Mouse (Mus musculus) adrenal gland, postnatal 36 days (tissue): ENCODE results near the gene Slc16a4. TPM values are rescaled to one million over a fixed set of nuclear protein-coding genes. Genes with fewer than 3 reads are reported as not detected.

Experiments used
- DNase-seq, 2 experiments: peaks; one replicate each; pipeline ENCODE4 v3.0.0; 2021; ENCODE audit warnings: mixed read lengths in 1 of 2
- long read RNA-seq, 2 experiments: library from polyadenylated mRNA; stranded (forward); transcript quantifications; one replicate each; pipeline ENCODE4 v2.0.0; 2021; ENCODE audit warnings: borderline sequencing depth in 2 of 2
- total RNA-seq, 2 experiments: library from RNA; stranded (reverse); gene quantifications; 2 replicates each; pipeline ENCODE4 v1.2.3; 2021

Gene Slc16a4
- under 1 TPM; 0.23 to 0.63 TPM for total RNA-seq
- long read RNA-seq, experiment 1, partial matches to known transcripts, result 0 of 1 reads
- long read RNA-seq, experiment 1, other reads (novel, unspliced or antisense), result 1 of 1 reads
- long read RNA-seq, experiment 2, result 0 reads

DNA sequence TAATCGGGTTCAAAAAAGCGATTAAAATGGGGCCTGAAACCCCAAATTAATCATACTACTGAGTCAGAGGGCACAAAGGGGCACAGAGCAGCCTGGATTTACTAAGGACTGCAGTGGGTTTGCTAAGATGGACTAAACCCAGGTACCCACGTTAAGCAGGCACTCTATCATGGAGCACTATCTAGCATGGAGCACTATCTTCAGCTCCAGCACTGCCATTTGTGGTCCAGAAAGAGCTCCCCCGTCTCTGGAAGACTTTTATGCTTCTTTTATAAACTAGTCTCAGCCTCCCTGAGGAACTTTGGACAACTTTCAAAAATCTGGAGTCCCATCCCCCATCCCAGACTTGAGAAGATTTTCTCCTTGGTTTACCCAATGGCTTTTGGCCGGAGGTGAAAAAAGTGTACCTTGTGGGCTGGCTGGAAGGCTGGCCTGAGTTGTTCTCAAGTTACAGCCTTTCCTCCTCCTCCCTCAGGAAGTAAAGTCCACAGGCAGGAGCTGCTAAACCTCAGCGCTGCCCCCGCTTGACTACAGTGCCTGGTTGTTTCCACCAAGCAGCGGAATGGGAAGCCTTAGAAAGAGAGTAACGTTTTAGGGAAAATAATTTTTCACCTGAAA is at the start of gene Slc16a4:
Gene Slc16a4, plus strand, starts transcription at position 467 of the 618 bp plus-strand sequence.
- DNase-seq, result peak; percentile 9 to 29

DNA sequence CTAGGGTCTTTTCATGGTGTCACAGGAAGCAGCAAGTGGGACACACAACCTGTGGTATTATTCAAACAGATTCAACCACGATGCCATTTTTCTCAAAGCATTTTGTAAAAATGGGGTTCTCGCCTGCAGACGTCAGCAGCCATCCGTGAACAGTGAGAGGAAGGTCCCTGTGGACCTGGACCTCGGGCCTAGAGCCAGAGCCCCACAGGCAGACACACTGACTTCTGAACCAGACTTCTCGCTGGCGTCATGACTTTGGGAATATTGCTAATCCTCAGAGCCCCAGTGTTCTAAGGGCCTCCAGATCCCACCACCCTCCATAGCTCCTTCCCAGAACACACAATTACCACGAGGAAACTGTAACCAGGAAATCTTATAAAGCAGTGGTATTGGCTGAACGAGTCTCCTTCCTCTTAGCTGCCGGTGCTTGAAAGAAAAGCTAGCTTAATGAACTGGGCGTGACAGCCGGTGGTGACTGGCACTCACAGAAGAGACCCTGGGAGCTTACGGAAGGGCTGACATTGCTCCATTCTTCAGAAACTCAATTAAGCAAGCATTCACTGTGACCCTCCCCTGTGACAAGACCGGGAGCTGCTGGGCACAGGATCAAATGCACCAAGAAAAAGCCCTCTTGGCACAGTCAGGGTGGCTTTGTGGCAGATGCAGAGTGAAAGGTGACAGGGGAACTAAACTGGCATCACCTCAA is 49.5 kb upstream of the Slc16a4 start:
- DNase-seq, result no peak

DNA sequence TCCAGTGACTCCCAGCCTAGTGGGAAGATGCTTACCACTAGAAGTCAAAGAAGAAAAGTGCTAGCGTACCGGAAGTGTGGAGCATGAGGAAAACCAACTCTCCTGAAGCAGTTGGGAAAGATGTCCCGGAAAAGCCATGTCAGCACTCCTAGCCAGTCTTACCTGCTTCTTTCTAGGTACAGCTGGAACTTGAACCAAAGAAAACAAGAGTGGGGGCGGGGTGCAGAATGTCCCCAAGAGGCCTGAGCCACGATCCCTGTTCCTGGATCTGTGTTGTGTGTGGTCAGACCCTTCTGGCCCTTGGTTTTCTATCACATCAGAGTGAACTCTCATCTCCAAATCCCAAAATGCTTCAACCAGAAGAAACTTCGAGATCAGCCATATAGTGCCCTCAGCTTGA is 44.2 kb upstream of the Slc16a4 start:
- DNase-seq, result no peak

DNA sequence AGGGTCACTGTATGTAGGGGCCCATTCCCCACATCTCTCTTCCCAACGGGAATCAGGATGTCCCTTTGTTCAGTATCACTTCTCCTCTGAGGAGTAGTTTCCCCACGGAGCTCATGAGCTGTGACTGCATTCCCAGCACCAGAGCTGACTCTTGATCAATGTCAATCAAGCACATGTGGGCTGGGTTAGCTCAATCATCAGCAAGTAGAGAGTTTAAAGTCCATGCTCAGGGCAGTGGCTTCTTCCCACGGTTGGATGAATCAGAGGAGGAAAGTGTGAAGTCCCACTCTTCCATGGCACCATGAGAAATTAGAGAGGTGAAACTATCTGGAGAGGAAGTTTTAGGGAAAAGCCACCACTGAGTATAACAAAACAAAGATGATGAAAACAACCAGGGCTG is 42.0 kb upstream of the Slc16a4 start:
- DNase-seq, result no peak

DNA sequence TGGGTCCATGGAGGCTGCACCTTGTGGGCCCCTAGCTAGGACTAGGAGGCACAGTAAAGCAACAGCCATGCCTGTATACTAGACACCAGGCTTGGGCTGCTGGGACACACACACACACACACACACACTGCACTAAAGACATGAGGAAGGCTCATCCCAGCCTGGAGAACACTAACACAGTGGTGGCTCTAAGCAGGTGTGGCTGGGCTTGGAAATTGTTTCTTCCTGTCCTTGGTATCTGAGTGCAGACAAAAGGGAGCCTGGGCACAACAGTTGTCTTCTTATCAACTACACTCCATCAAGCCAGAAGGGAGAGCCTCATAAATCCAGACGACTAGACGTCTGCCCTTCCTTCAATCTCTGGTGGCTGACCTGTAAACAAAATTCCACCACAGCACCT is 40.7 kb upstream of the Slc16a4 start:
- no peak for DNase-seq

DNA sequence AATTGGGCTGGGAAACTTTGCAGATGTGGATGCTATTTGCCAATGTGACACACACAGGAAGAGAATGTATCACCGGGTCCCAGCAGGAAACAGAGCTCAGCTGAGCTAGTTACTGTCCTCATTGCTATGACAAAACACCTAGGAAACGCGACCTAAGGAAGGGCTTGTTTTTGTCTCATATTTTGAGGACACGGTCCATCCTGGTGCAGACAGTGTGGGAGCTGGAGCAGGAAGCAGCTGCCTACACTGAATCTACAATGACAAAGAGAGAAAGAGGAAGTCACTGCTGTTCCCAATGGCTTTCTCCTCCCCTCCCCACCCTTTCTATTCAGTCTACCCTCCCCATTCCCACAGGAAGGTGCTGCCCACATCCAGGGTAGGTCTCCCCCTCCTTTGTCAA is 39.0 kb upstream of the Slc16a4 start:
- no peak for DNase-seq

DNA sequence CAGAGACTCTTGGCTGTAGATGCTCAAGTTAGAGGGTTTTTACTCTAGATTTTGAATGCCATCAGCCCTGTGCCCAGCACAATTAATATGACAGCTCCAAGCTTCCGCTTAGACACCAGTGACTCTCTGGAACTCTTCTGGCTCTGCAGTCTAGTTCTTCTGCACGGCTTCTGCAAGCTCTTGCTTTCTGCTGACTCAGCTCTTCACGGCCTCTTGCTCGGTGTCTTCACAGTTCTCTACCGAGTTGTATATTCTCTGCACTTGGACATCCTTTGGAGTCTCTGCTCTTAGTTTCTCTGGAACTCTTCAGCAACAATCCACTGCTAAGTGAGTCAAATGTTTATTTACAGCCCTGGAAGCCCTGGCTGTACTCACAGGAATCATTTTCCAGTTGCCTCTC is 37.1 kb upstream of the Slc16a4 start:
- no peak for DNase-seq

DNA sequence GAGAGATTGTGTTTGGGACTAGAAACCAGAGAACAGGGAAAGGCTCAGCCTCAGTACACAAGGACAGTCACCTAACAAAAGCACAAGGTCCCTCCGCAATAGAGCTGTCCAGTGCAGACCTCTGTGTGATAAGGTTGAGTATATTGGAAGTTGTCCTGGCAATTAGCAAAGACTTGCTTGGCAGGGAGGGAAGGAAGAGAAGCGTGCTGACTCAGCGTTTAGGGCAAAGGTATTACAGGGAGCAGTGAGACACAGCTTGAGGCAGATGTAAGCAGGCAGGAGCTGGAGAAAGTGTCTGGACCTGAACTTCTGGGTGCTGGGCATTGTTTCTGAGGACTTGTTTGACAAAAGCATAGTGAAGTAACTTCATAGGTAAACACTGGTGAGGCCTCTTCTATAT is 35.0 kb upstream of the Slc16a4 start:
- DNase-seq, result no peak

DNA sequence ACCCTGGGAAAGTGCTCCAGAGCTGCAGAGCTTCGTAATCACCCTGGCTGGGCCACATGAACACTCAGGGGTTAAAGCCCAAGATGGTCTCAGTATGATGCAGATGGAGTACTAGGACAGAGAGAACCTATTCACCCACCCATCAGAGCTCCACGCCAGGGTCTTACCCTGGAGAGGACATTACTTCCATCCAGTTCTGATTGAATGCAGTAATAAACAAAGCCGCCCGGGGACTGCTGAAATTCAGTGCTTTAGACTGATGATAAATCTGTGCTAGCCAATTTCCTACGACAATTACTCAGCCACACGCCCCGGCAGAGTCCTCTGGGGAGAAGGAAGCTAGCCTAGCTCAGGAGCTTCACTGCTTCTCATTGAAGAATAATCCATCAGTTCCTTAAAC is 34.3 kb upstream of the Slc16a4 start:
- no peak for DNase-seq

DNA sequence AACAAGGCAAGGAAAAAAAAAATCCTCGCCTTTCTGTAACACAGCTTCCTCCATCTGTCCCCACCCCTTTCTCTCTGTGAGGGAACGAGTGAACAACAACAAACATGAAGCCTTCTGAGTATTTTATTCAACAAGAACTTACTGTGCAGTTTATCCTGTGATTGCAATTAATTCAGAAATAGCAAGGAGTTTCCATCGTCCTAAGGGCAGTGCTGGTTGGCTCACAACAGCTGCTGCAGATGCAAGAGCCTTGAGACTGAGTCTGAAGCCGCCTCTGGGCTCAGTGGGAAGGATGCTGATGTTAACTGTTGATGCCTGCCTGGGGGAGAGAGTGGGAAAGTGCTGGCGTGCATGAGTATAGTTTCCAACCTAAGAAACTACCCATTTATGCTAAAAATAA is 33.1 kb upstream of the Slc16a4 start:
- no peak for DNase-seq

DNA sequence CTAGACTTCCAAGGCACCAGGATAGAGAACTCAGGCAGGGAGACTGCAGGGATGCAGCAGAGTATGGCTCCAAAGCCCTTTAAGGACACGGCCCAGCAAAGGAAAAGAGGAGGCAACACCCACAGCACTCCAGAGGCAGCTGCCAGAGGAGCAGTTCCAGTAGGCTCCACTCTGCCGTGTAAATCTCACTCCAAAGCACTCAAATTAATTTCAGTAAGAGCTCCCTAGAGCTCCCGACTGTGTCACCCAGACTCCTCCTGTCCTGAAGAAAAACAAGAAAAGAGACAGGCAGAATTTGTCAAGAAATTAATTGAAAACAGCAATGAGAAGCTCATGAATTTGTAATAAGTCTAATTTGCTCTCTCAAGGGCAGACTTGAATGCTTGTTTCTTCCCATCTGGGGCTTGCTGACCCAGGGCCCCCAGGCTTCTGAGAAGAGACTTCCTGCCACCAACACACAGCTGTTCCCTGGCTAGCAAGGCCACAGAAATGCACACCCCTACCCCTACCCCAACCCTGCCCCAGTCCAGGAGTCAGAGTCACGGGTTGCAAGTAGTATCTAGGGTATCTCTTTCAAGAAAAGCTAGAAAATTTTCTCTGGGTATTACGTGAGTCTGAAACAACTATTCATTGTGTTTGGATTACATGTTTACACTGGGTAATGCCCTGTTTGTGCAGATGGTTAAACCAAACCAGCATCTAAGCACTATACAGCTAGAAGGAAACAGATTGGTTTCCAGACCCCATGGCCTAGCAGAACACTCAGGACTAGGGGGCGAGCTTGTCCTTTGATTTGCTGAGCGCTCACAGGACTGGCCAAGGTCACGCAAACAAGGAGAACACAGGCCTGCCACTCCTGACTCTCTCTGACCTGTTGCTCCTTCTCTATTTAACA is 29.8 kb upstream of the Slc16a4 start:
- no peak for DNase-seq

DNA sequence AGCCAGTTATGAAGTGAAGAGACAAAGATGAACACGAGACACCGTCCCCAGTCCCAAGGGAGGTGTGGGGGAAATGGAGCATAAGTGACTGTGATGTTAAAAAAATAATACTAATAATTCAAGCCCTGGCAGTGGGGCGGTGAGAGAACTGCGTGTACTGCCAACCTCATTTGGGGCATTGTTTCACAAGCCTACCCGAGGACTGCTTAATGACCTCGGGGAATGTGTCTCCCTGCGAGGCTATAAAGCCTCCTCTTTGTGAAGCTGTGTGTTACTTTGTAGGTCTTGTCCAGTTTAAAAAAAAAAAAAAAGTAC is 29.2 kb upstream of the Slc16a4 start:
- DNase-seq, result peak; percentile 42 to 69

DNA sequence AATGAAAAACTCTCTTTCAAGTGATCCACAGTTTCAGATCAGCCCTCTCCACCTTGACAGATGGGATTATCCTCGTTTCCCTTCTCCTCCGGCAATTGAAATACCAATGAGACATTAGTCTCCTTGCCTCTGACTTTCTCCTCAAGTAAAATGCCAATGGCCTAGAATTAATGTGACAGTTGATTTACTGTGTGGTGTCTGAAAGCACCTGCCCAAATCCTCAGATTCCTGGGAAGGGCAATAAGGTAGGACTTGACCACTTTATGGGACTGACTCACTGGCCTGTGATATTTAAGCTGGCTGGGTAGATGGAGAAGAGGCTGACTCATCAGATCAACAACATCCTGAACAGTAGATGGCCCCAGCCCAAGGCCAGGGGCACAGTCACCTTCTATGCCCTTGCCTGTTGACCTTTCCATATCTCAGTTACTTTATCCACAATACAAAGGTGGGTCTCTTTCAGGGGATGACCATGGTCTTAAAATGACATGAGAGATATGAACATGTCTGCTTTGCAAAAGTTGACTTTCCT is 24.1 kb upstream of the Slc16a4 start:
- peak in 1 of 2 experiments; percentile 60 for DNase-seq

DNA sequence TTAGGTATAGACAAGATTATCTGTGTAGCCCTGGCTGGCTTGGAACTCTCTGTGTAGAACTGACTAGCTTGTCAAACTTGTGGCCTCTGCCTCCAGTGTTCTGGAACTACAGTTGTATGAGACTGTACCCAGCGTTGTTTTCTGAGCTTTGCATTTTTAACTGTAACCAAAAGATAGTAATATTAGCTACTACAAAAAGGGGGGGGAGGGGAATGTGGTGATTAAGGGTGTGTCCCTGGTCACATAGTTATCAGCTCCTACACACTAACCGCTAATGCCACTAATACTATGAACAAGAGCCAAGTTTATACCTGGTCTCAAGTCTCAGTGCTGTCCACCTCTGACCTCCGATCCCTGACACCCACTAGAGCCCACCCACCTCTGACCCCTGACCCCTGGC is 18.6 kb upstream of the Slc16a4 start:
- no peak for DNase-seq

DNA sequence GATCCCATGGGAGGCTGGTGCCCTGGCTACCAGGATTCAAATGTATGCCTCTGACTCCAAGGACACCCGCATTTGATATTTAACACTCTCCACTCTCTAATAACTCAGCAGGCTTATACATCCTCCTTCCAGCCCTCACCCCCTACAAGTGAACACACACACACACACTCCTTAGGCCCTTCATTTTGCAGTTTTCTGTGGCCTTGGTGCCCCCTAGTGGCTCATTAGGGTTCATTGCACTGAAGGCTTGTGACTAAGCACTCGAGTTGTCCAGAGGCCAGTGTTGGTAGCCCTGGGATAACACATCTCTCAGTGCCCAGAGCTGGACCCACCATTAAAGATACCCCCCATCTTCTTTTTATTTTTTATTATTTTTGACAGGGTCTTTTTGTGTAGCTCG is 17.2 kb upstream of the Slc16a4 start:
- peak; percentile 65 to 70 for DNase-seq

DNA sequence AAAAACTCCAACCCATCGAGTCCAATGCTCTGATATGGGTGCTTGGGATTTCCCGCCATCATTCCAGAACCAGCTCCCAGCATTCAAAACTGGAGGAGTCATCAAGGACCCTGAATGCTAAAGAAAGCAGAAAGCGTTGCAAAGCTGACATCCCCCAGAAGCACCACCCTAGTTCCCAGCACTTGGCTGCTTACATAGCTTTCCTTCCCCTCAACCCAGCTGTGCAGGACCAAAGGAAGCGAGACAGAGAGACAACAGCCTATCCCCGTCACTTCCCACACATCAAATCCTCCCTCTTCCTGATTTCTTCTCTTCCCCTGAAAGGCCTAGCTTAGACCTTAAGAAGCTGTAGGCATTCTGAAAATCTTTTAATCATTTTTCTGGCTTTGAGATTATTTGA is 15.7 kb upstream of the Slc16a4 start:
- DNase-seq, result no peak

DNA sequence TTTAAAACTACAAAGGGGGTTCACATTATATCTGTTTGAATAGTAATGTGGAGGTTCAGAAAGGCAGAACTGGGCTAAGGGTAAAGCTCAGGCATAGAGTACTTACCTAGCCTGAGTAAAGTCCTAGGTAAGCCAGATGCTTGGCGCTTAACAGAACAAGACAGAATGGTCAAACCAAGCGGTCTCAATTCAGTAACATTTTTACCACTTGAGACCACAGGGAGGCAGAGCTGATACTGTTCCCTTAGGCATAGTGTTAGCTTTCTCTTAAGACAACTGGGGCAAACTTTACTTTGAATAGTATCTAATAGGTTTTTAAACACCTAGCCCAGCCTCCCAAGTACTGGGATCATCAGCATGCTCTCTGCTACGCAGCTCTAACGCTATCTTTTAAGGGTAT is 15.0 kb upstream of the Slc16a4 start:
- no peak for DNase-seq

DNA sequence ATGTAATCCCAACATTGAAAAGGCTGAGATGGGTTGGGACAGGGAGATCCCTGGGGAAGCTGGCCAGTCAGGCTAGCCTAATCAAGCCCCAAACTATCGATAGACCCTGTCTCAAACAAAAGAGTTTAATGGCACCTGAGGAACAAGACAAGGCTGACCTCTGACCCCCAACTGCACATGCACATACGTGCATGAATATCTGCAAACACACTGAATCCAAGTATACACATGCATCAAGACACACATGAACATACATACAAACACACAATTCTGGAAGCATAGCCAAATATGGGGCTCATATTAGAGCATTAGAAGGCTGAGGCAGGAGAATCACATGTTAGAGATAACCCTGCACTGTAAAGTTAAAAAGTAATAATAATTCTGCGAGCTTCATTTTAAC is 14.4 kb upstream of the Slc16a4 start:
- DNase-seq, result no peak

DNA sequence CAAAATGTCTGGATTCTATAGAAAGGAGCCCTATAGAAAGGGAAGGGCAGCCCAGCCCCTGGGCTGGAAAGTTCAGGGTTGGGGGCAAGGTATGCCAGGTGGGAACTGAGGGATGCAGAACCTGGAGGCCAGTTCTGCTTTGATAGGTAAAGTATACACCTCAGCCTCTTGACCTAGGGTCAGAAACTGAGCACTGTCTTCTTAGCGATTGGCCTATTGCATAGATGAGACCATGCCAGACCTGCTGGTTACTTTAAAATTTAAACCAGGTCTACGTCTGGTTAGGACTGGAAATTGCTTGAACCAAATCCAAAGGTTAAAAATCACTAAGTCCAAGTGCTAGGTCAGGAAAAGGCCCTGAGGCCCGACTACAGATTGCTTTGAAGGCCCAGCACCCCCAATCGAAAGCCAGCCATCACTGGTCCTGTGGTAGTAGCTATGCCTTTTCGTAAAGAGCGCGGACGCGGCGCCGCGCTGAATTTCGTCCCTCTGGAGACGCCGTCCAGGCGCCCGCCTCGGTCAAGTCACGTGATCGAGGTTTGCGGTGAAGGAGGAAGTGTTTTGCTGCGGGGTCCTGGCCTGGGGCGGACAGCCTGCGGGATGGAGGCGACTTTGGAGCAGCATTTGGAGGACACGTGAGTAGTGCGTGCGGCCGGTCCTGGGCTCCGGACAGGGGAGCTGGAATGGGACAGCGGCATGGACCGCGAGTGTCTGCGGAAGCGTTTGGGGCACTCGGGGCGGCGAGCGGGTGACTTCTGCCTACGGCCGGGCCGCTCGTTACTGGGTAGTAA is 12.4 kb upstream of the Slc16a4 start, which contains the start of gene Lamtor5:
Gene Lamtor5, plus strand, starts transcription at position 380 of the 791 bp plus-strand sequence.
- DNase-seq, result peak; percentile 90 to 93

DNA sequence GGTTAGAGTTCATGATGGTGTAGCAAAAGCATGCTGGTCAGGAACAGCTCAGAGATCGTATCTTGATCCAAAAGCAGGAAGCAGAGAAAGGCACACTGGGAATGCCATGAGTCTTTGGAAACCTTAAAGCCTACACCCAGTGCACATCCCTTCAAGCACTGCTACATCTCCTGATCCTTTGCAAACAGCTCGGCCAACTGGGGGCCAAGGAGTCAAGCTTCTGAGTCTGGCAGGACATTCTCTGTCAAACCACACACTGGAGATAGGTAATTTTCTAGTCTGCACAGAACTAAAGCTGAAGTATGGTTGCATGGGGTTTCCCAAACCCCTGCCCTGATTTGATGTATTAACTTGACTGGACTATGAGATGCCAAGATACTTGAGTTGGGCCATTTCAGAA is 4.9 kb upstream of the Slc16a4 start:
- no peak for DNase-seq

DNA sequence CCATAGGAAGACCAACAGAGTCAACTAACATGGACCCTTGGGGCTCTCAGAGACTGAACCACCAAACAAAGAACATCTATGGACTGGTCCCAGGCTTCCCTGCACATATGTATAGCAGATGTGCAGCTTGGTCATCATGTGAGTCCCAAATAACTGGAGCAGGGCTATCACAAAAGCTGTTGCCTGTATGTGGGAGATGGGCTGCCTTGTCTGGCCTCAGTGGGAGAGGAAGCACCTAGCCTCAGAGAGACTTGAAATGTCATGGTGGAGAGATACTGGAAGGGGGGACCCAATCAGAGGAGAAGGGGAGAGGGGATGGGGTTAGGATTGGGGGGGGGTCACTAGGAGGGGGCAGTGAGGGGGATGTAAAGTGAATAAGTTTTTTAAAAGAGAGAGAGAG is 3.7 kb upstream of the Slc16a4 start:
- no peak for DNase-seq
